8 mouse cellular contexts compared by ENCODE assay signal in the genomic region with DNA sequence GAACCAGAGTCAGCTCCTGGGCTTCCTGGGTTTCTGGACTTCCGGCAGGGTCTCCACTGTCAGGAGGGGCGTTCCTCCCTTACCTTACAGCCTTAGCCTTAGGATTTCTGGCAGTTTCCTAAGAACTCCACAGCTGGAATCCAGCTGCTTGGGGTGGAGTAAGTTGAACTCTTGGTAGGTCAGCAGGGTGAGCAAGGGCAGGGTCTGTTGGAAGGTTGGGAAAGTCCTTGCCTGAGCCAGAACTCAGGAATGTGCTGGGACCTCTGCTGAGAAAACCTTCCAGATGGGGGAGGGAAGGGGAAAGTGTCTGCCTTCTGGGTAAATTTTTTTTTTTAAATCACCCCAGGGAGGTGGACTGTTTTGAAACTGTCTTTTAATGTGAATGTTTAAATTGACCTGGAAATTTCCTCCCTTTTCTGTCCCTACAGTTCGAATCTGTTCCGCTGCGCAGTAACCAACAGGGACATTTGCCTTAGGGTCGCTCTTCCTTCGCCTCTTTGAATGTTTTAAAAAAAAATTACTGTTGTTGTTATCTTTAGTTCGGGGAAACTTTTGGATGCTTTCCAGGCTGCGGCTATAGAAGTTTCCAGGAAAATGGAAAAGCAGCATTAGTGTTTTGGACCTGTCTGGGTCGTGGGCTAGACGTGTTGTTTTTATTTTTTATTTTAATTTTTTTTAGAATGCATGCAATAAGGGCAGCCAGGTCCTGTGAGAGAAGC. TPM values are rescaled to one million over a fixed set of nuclear protein-coding genes. Genes with fewer than 3 reads are reported as not detected.
DNase-seq lines count a peak whose midpoint lies in the region; ATAC-seq and TF ChIP-seq lines count a peak whose summit lies in the region.

No protein-coding gene starts in this region.

- no peak overlapping the region for H3K9ac ChIP-seq in limb, embryonic 14.5 days (ENCODE audit: low read depth, low read length, severe bottlenecking)

- no peaks in the 10 kb centered on the region for H3K36me3 ChIP-seq in embryonic facial prominence, embryonic 10.5 days (replicated peaks)
- H3K36me3 ChIP-seq in limb, embryonic 14.5 days (ENCODE audit: control insufficient read depth, insufficient read depth, low read length), result no peaks in the 10 kb centered on the region

- peaks cover 67% of the 10 kb centered on the region for H3K4me1 ChIP-seq in embryonic facial prominence, embryonic 10.5 days
- peaks cover 65% of the 10 kb centered on the region for H3K4me1 ChIP-seq in limb, embryonic 14.5 days (ENCODE audit: control insufficient read depth, insufficient read depth, low read length)

- H3K27me3 ChIP-seq in embryonic facial prominence, embryonic 10.5 days (replicated peaks; ENCODE audit: low read depth, poor library complexity, severe bottlenecking), result no peaks in the 10 kb centered on the region
- no peaks in the 10 kb centered on the region for H3K27me3 ChIP-seq in limb, embryonic 14.5 days (ENCODE audit: control insufficient read depth, insufficient read depth, low read length)

- 51% methylated on average over 11 of the region's 11 CpGs for WGBS in embryonic facial prominence, embryonic 10.5 days
- 14% methylated on average over 11 of the region's 11 CpGs for WGBS in limb, embryonic 14.5 days

- no peak for TF ChIP-seq POLR2A in limb, embryonic 14.5 days (IDR thresholded peaks at IDR 0.05; ENCODE audit: borderline replicate concordance, extremely low read depth, insufficient read depth, insufficient read length)

- H3K4me2 ChIP-seq in limb, embryonic 14.5 days (replicated peaks; ENCODE audit: low read depth, low read length, severe bottlenecking), result no peak overlapping the region; the same call in 1 of the 2 replicates

- peak; percentile 69 for DNase-seq in adrenal gland, postnatal 14 days
- DNase-seq in adrenal gland, adult 8-10 months, result no peak
- DNase-seq in embryonic facial prominence, embryonic 10.5 days (ENCODE audit: low spot score), result peak; percentile 67
- DNase-seq in heart, postnatal 10 days, result peak; percentile 77 to 81
- peak; percentile 78 for DNase-seq in limb, embryonic 14.5 days (ENCODE audit: low spot score)
- DNase-seq in testis, postnatal 14 days (ENCODE audit: low spot score), result peak; percentile 55
- no peak for DNase-seq in retina, embryonic 14.5 days (ENCODE audit: low spot score)
- no peak for DNase-seq in frontal cortex, postnatal 36 days (ENCODE audit: low spot score in 2 of 2)

- H3K4me3 ChIP-seq in embryonic facial prominence, embryonic 10.5 days, result no peak overlapping the region
- no peak overlapping the region for H3K4me3 ChIP-seq in limb, embryonic 14.5 days (replicated peaks; ENCODE audit: low read length)

- H3K27ac ChIP-seq in embryonic facial prominence, embryonic 10.5 days (replicated peaks), result peak overlapping the region; percentile 80
- peak overlapping the region; percentile 79 for H3K27ac ChIP-seq in limb, embryonic 14.5 days (replicated peaks; ENCODE audit: low read depth, low read length)

- no peaks in the 10 kb centered on the region for H3K9me3 ChIP-seq in embryonic facial prominence, embryonic 10.5 days
- no peaks in the 10 kb centered on the region for H3K9me3 ChIP-seq in limb, embryonic 14.5 days (ENCODE audit: control insufficient read depth, low read length)

- ATAC-seq in limb, embryonic 14.5 days (ENCODE audit: low FRiP score, low read depth), result peak; percentile 6; the same call in 1 of the 2 replicates

- intact Hi-C loops in heart, postnatal 10 days (cut with DNase I), result no loop called here

RNA-seq across cellular contexts. Expression of a gene that starts 15.0 kb away (rescaled TPM):
- total RNA-seq in adrenal gland, postnatal 14 days (2021), result 48.4 and 53.8 TPM in 2 replicates
- 10 to 100 TPM; 69.8 to 92.2 (median 82.8) TPM for total RNA-seq in adrenal gland, adult 8-10 months (2022)
- polyA plus RNA-seq in embryonic facial prominence, embryonic 10.5 days (2016; fragmentation: Nextera tagmentation; extraction: Ambion mirVana), result 13.5 and 17.3 TPM in 2 replicates
- 10 to 100 TPM; 60.3 to 67.5 TPM for total RNA-seq in heart, postnatal 10 days (2021)
- polyA plus RNA-seq in limb, embryonic 14.5 days (2012; rRNA removed), result 37.1 and 50.8 TPM in 2 replicates
- polyA plus RNA-seq in limb, embryonic 14.5 days (2014; fragmentation: Nextera tagmentation; extraction: Ambion mirVana), result 33.9 and 37.0 TPM in 2 replicates

RNA-seq across cellular contexts. Expression of a gene that starts 47.2 kb away (rescaled TPM):
- 26.2 and 29.1 TPM in 2 replicates for total RNA-seq in adrenal gland, postnatal 14 days (2021)
- 10 to 100 TPM; 25.4 to 43.9 (median 32.1) TPM for total RNA-seq in adrenal gland, adult 8-10 months (2022)
- 35.1 and 37.1 TPM in 2 replicates for polyA plus RNA-seq in embryonic facial prominence, embryonic 10.5 days (2016; fragmentation: Nextera tagmentation; extraction: Ambion mirVana)
- total RNA-seq in heart, postnatal 10 days (2021), result 10 to 100 TPM; 36.5 to 45.1 TPM
- polyA plus RNA-seq in limb, embryonic 14.5 days (2012; rRNA removed), result 31.3 and 40.7 TPM in 2 replicates
- polyA plus RNA-seq in limb, embryonic 14.5 days (2014; fragmentation: Nextera tagmentation; extraction: Ambion mirVana), result 20.0 and 21.4 TPM in 2 replicates

Comparison
In these comparisons a context has a peak if more than half of its experiments do, and no peak if none do; other contexts are left out.
1. DNase-seq: peak in adrenal gland, postnatal 14 days (single experiment), embryonic facial prominence, embryonic 10.5 days (single experiment), heart, postnatal 10 days (2 of 2), limb, embryonic 14.5 days (single experiment) and testis, postnatal 14 days (single experiment); none in adrenal gland, adult 8-10 months (single experiment), retina, embryonic 14.5 days (single experiment) and frontal cortex, postnatal 36 days (0 of 2).